Mouse (Mus musculus): ENCODE measurements around the gene Otulinl.

DNA sequence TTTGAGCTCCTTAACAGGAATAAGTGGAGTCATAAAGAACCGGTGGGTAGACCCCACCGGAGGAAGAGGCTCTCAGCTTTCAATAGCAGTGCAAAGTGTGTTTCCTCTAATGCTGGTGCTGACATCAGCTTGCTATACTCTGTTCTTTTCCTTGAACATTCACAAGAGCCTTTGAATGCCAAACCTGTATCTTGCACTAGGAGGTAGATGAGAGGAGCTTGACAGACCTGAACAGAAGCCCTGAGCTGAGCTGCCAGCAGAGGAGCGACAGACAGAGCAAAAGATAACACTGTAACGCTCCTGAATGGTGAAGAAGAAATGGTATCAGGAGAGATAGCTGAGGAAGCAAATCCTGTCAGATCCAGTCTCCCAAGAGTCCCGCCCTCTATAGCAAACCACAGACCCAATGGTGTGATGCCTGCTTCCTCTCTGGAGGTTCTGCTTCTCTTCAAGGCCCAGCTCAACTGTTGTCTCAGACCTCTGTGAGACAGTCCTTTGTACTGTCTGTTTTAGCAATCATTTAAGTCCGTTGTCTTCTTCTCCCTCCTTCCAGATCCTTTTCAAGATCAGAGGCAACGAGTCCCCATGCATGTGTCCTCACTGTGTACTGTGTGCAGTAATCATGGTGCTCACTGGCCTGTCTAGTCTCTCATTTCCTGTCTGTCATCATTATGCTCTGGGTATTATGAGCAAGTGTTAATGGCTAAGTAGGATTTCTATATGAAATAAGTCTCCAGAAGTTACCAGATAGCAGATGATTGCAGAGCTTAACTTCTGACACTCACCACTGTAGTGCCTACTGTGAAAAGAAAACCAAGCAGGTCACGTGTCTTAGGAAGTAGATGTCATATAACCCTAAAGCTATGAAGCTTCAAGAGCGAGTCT is 43.7 kb upstream of the Otulinl start:
- TF ChIP-seq CTCF (conservative IDR thresholded peaks at IDR 0.05; ENCODE audit: low read length) (no peak), POU5F1 (IDR thresholded peaks at IDR 0.05; ENCODE audit: borderline replicate concordance, low read length) (no peak), NANOG (IDR thresholded peaks at IDR 0.05; ENCODE audit: borderline replicate concordance, low read length) (no peak)

Measured in E14TG2a.4 (cell line).